Mouse (Mus musculus): Measurements from ENCODE around the gene Csnk1g1. TPM values are rescaled to one million over a fixed set of nuclear protein-coding genes. Genes with fewer than 3 reads are reported as not detected.

The Csnk1g1 gene
- polyA plus RNA-seq, 1 experiment, result 14.4 TPM

DNA sequence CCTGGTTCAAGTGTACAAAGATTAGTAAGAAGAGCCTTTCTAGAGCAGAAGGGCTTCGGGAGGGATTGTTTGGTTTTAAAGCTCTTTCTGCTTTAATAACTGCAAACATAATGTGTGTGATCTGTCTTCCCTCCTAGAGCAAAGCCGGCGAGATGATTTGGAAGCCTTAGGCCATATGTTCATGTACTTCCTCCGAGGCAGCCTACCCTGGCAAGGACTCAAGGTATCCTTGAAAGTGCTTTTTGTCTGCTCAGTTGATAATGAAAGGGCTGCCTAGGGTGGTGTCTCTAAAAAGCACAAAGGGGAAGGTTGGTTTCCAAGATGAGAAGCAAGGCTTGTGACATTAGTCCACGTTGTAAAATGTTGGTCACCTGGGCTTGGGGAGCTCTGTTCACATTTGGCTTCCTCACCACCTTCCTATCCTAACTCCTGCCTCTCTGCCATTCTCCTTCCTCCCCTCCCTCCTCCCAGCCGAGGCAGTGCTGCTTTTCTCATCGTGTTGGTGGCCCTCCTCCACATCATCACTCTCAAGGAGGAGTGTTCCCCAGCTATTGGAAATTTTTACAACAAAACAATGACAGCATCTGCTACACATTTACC lies 99.0 kb downstream of the Csnk1g1 start:
- H3K4me3 ChIP-seq (replicated peaks; ENCODE audit: control insufficient read depth, low read depth, low read length), result no peak overlapping the region
- H3K27ac ChIP-seq (ENCODE audit: control insufficient read depth, insufficient read depth, low read depth, low read length, poor library complexity), result no peak overlapping the region
- TF ChIP-seq POLR2A (IDR thresholded peaks at IDR 0.05; ENCODE audit: borderline replicate concordance, control insufficient read depth, low read depth, low read length), result no peak
- no peak for TF ChIP-seq CTCF (IDR thresholded peaks at IDR 0.05; ENCODE audit: control insufficient read depth, insufficient read depth, low read length)
- WGBS, result 78% methylated on average over 7 of the region's 7 CpGs
- peaks cover 1% of the 10 kb centered on the region; the same call in 1 of the 2 replicates for H3K4me1 ChIP-seq (ENCODE audit: control insufficient read depth, insufficient read depth, low read length)

DNA sequence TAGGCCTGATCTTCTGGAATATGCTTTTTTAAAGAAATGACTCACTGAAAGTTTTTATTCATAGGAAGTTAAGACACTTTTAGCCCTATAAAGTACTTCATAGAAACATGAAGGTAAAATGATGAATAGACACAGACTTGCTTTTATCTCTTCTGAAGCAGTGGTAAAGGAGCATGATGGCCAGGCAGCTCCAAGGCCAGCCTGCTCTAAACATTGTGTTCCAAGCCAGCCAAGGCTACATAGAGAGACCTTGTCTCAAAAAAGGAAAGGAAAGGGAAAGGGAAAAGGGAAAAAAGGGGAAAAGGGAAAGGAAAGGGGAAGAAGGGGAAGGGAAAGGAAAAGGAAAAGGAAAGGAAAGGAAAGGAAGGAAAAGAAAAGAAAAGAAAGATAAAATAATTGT lies 111.9 kb downstream of the Csnk1g1 start:
- Histone ChIP-seq H3K4me1 (ENCODE audit: control insufficient read depth, insufficient read depth, low read length) (no peaks in the 10 kb centered on the region), H3K4me3 (replicated peaks; ENCODE audit: control insufficient read depth, low read depth, low read length) (no peak overlapping the region), H3K27ac (ENCODE audit: control insufficient read depth, insufficient read depth, low read depth, low read length, poor library complexity) (no peak overlapping the region)
- TF ChIP-seq CTCF (IDR thresholded peaks at IDR 0.05; ENCODE audit: control insufficient read depth, insufficient read depth, low read length) (no peak), POLR2A (IDR thresholded peaks at IDR 0.05; ENCODE audit: borderline replicate concordance, control insufficient read depth, low read depth, low read length) (no peak)

DNA sequence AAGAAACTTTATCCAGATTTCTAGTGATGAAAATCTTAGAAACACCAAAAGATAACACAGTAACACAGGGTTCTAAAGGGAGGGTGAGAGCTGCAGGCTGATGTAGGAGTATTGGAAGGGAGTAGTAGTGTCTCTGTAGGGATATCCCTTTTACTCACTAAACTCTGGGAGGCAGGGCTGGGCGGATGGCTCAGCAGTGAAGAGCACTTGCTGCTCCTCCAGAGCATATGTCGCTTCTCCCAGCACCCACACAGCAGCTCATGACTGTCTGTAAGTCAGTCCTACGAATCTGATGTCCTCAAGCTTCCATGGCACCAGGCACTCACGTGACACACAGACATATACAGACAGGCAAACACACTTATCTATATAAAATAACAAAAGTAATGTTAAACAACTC lies 129.4 kb downstream of the Csnk1g1 start:
- Histone ChIP-seq H3K4me1 (ENCODE audit: control insufficient read depth, insufficient read depth, low read length) (no peaks in the 10 kb centered on the region), H3K4me3 (replicated peaks; ENCODE audit: control insufficient read depth, low read depth, low read length) (no peak overlapping the region), H3K27ac (ENCODE audit: control insufficient read depth, insufficient read depth, low read depth, low read length, poor library complexity) (no peak overlapping the region)
- TF ChIP-seq POLR2A (IDR thresholded peaks at IDR 0.05; ENCODE audit: borderline replicate concordance, control insufficient read depth, low read depth, low read length), result no peak
- TF ChIP-seq CTCF (IDR thresholded peaks at IDR 0.05; ENCODE audit: control insufficient read depth, insufficient read depth, low read length), result no peak
- WGBS, result 86% methylated on average over 4 of the region's 4 CpGs

DNA sequence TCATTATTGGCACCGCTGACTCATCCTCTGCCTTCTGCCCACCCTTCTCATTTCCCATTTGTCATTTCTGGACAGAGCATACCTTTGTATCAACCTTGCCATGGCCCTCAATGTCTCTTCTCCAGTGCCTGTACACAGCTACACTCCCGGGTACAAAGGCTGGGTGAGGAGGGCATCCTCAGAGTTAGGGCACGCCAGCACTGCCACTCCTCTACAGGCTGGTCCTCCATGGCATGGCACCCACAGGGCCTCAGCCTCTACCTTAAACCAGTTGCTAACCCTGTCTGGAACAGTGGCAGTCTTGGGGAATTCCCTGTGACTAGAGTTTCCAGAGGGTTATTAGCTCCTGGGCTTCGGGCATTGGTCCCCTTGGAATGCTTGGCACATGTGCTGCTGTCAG lies 129.9 kb downstream of the Csnk1g1 start:
- no peak overlapping the region for H3K27ac ChIP-seq (ENCODE audit: control insufficient read depth, insufficient read depth, low read depth, low read length, poor library complexity)
- H3K4me1 ChIP-seq (ENCODE audit: control insufficient read depth, insufficient read depth, low read length), result no peaks in the 10 kb centered on the region
- TF ChIP-seq POLR2A (IDR thresholded peaks at IDR 0.05; ENCODE audit: borderline replicate concordance, control insufficient read depth, low read depth, low read length) (no peak), CTCF (IDR thresholded peaks at IDR 0.05; ENCODE audit: control insufficient read depth, insufficient read depth, low read length) (no peak)
- no peak overlapping the region for H3K4me3 ChIP-seq (replicated peaks; ENCODE audit: control insufficient read depth, low read depth, low read length)
- WGBS, result 89% methylated on average over 4 of the region's 4 CpGs

DNA sequence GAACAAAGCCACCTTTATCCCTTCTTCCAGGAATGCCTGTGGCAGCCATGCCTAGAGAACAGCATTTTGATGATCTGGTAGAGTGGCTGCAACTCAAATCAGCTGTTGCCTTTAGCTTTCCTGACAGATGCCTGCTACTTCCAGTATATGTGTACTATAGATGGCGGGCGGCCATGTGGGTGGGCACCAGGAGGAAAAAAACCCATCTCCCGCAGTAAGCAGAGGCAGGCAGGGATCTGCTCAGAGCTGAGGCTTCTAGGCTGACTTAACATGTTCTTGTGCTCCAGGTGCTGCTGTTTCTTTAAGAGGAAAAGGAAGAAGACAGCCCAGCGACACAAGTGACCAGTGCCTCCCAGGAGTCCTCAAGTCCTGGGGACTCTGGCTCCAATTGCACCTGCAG lies 130.6 kb downstream of the Csnk1g1 start:
- Histone ChIP-seq H3K4me3 (replicated peaks; ENCODE audit: control insufficient read depth, low read depth, low read length) (no peak overlapping the region), H3K4me1 (ENCODE audit: control insufficient read depth, insufficient read depth, low read length) (no peaks in the 10 kb centered on the region), H3K27ac (ENCODE audit: control insufficient read depth, insufficient read depth, low read depth, low read length, poor library complexity) (no peak overlapping the region)
- TF ChIP-seq CTCF (IDR thresholded peaks at IDR 0.05; ENCODE audit: control insufficient read depth, insufficient read depth, low read length) (no peak), POLR2A (IDR thresholded peaks at IDR 0.05; ENCODE audit: borderline replicate concordance, control insufficient read depth, low read depth, low read length) (no peak)
- WGBS, result 82% methylated on average over 4 of the region's 4 CpGs

DNA sequence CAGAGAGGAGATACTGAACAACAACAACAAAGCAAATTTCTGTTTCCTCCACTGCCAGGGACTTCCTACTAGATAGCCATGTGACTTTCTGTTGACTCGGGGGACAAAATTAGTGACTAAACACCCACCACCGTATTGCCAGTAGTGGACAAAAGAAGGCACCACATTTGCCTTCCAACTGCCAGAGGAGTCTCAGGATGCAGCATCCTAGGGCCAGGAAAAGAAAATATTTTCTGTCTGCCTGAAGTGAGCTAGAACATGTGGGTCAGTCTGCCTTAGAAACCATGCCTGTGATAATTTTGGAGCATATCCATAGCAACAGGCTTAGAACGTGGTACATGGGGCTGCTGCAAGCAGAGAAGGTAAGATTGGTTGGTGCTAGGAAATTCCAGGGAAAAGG lies 132.1 kb downstream of the Csnk1g1 start:
- TF ChIP-seq POLR2A (IDR thresholded peaks at IDR 0.05; ENCODE audit: borderline replicate concordance, control insufficient read depth, low read depth, low read length), result no peak
- TF ChIP-seq CTCF (IDR thresholded peaks at IDR 0.05; ENCODE audit: control insufficient read depth, insufficient read depth, low read length), result no peak
- no peak overlapping the region for H3K4me3 ChIP-seq (replicated peaks; ENCODE audit: control insufficient read depth, low read depth, low read length)
- 81% methylated on average over 3 of the region's 3 CpGs for WGBS
- no peak overlapping the region for H3K27ac ChIP-seq (ENCODE audit: control insufficient read depth, insufficient read depth, low read depth, low read length, poor library complexity)
- H3K4me1 ChIP-seq (ENCODE audit: control insufficient read depth, insufficient read depth, low read length), result no peaks in the 10 kb centered on the region

DNA sequence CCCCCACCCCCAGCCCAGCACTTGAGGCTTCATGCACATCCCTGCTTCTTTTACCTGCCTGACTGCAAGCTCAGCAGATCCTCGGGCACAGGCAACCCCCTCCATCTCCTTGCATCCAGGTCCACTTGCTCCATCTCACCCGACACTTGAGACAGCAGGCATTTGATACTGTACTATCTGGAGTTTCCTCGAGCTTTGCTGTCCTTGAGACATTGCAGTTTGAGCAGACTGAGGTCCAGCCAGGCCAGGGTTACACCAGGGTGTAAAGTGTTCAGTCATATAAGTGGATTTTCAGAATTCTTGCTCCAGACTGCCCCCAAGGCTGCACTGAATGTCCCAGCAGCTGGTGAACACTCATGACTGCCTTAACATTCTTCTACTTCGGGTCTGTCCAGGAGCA lies 133.6 kb downstream of the Csnk1g1 start:
- Histone ChIP-seq H3K27ac (ENCODE audit: control insufficient read depth, insufficient read depth, low read depth, low read length, poor library complexity) (no peak overlapping the region), H3K4me3 (replicated peaks; ENCODE audit: control insufficient read depth, low read depth, low read length) (no peak overlapping the region), H3K4me1 (ENCODE audit: control insufficient read depth, insufficient read depth, low read length) (no peaks in the 10 kb centered on the region)
- TF ChIP-seq CTCF (IDR thresholded peaks at IDR 0.05; ENCODE audit: control insufficient read depth, insufficient read depth, low read length), result no peak
- WGBS, result 80% methylated on average over 4 of the region's 4 CpGs

DNA sequence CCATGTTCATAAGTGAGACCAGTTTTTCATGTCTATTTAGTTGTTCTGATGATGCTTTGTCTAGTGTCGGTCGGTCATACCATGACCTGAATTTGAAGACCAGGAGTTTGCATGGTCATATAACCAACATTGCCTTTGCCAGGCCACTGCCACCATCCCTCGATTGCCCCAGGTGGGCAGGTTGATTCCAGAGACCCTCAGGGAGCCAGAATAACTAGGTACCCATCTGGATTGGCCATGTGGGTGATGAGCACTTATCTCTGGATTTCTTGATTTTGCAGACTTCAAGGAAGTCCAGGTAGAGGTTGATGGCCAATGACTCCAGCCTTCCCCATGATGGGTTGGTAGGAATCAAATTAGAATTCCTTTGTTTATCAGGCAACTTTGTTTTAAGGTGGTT lies 134.5 kb downstream of the Csnk1g1 start:
- 90% methylated on average over 3 of the region's 3 CpGs for WGBS
- no peak overlapping the region for H3K27ac ChIP-seq (ENCODE audit: control insufficient read depth, insufficient read depth, low read depth, low read length, poor library complexity)
- H3K4me1 ChIP-seq (ENCODE audit: control insufficient read depth, insufficient read depth, low read length), result no peaks in the 10 kb centered on the region
- TF ChIP-seq POLR2A (IDR thresholded peaks at IDR 0.05; ENCODE audit: borderline replicate concordance, control insufficient read depth, low read depth, low read length) (no peak), CTCF (IDR thresholded peaks at IDR 0.05; ENCODE audit: control insufficient read depth, insufficient read depth, low read length) (no peak)
- no peak overlapping the region for H3K4me3 ChIP-seq (replicated peaks; ENCODE audit: control insufficient read depth, low read depth, low read length)

DNA sequence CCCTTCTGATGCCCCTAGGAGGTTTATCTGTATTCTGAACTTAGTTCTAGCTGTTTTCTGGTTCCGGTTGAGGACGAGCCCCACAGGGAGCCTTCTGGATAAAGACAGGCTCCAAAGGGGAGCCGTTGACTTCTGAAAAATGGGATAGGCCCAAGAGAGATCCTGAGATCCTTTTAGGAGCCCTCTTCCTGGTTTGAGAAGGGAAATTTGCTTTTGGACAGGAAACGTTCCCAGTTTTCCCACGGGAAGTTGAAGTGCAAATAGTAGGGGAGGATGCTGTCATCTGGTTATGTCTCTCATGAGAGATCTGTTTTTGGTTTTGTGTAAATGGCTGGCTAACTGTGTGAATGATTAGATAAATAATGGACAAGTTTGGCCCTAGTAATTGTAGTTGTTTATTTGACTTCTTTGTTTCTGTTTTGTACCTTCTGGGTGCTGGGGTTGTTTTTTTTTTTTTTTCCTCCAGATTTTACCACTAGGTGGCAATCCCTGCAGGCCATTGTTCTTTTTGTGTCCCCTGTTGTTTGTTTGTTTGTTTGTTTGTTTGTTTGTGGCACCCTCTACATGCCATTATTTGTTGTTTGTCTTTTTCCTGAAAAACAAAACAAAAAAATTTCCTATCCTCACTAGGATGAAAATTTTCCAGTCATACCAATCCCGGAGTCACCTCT lies 141.3 kb downstream of the Csnk1g1 start:
- H3K27ac ChIP-seq (ENCODE audit: control insufficient read depth, insufficient read depth, low read depth, low read length, poor library complexity), result no peak overlapping the region
- H3K4me3 ChIP-seq (replicated peaks; ENCODE audit: control insufficient read depth, low read depth, low read length), result no peak overlapping the region
- TF ChIP-seq POLR2A (IDR thresholded peaks at IDR 0.05; ENCODE audit: borderline replicate concordance, control insufficient read depth, low read depth, low read length) (no peak), CTCF (IDR thresholded peaks at IDR 0.05; ENCODE audit: control insufficient read depth, insufficient read depth, low read length) (no peak)
- 70% methylated on average over 6 of the region's 6 CpGs for WGBS
- H3K4me1 ChIP-seq (ENCODE audit: control insufficient read depth, insufficient read depth, low read length), result no peaks in the 10 kb centered on the region
